20 mouse cellular contexts compared by ENCODE assay signal in genomic region chr3:131628265-131628664, GRCm38 (mm10).
A peak's percentile ranks its signal among the peaks of the same experiment; 100 is the strongest.
DNase-seq lines count a peak whose midpoint lies in the region; ATAC-seq and TF ChIP-seq lines count a peak whose summit lies in the region.
"Had no signal": no experiment of that assay in that cellular context is flagged by ENCODE, and none has a peak within 500 bp of the region (broad histone marks: within the 10 kb centered on the region; RNA-seq: fewer than 3 reads in every experiment).

No protein-coding gene starts in this region.

- H3K4me1 ChIP-seq in heart, embryonic 12.5 days (replicated peaks) = no peaks in the 10 kb centered on the region
- 0 out of 2 replicates have a peak, but pooled peaks cover 2% of the 10 kb centered on the region for H3K4me1 ChIP-seq in stomach, embryonic 14.5 days (ENCODE audit: control insufficient read depth, insufficient read depth, low read length)
- no peaks in the 10 kb centered on the region for H3K4me1 ChIP-seq in stomach, postnatal 0 days (replicated peaks; ENCODE audit: control insufficient read depth, insufficient read depth)
- H3K4me1 ChIP-seq: embryonic facial prominence, embryonic 13.5 days; embryonic facial prominence, embryonic 15.5 days; forebrain, embryonic 10.5 days; forebrain, embryonic 12.5 days had no signal

- H3K27ac ChIP-seq in heart, embryonic 12.5 days (ENCODE audit: poor library complexity, severe bottlenecking) = no peak overlapping the region
- 0 out of 2 replicates have a peak overlapping the region, but pooled peaks have one; percentile 27 for H3K27ac ChIP-seq in stomach, embryonic 14.5 days (ENCODE audit: low read length)
- no peak overlapping the region for H3K27ac ChIP-seq in stomach, postnatal 0 days (replicated peaks)
- H3K27ac ChIP-seq: embryonic facial prominence, embryonic 13.5 days; embryonic facial prominence, embryonic 15.5 days; forebrain, embryonic 10.5 days; forebrain, embryonic 12.5 days had no signal

- TF ChIP-seq EP300 in stomach, postnatal 0 days (optimal IDR thresholded peaks at IDR 0.05) = no peak

- H3K9me3 ChIP-seq in heart, embryonic 12.5 days (replicated peaks) = no peaks in the 10 kb centered on the region
- H3K9me3 ChIP-seq in stomach, embryonic 14.5 days (ENCODE audit: control insufficient read depth, low read depth, low read length) = no peaks in the 10 kb centered on the region
- H3K9me3 ChIP-seq in stomach, postnatal 0 days (ENCODE audit: control insufficient read depth, low read length) = no peaks in the 10 kb centered on the region
- H3K9me3 ChIP-seq: embryonic facial prominence, embryonic 13.5 days; embryonic facial prominence, embryonic 15.5 days; forebrain, embryonic 10.5 days; forebrain, embryonic 12.5 days had no signal

- no peak overlapping the region for H3K4me2 ChIP-seq in heart, embryonic 12.5 days
- H3K4me2 ChIP-seq in stomach, embryonic 14.5 days (replicated peaks; ENCODE audit: low read depth, low read length) = no peak overlapping the region
- no peak overlapping the region for H3K4me2 ChIP-seq in stomach, postnatal 0 days (replicated peaks; ENCODE audit: low read depth)
- H3K4me2 ChIP-seq: embryonic facial prominence, embryonic 13.5 days; embryonic facial prominence, embryonic 15.5 days; forebrain, embryonic 12.5 days had no signal

- no peaks in the 10 kb centered on the region for H3K27me3 ChIP-seq in heart, embryonic 12.5 days (replicated peaks)
- H3K27me3 ChIP-seq in stomach, embryonic 14.5 days (ENCODE audit: control insufficient read depth, insufficient read depth, low read length) = no peaks in the 10 kb centered on the region
- H3K27me3 ChIP-seq in stomach, postnatal 0 days (ENCODE audit: control insufficient read depth, insufficient read depth, low read length) = no peaks in the 10 kb centered on the region
- H3K27me3 ChIP-seq: embryonic facial prominence, embryonic 13.5 days; embryonic facial prominence, embryonic 15.5 days; forebrain, embryonic 12.5 days had no signal

- peaks cover 22% of the 10 kb centered on the region for H3K36me3 ChIP-seq in heart, embryonic 12.5 days
- peaks cover 12% of the 10 kb centered on the region; the same call in 1 of the 2 replicates for H3K36me3 ChIP-seq in stomach, embryonic 14.5 days (ENCODE audit: control insufficient read depth, insufficient read depth, low read length)
- no peaks in the 10 kb centered on the region; the same call in 1 of the 2 replicates for H3K36me3 ChIP-seq in stomach, postnatal 0 days (ENCODE audit: control insufficient read depth, insufficient read depth, low read length)

- H3K9ac ChIP-seq in heart, embryonic 12.5 days = no peak overlapping the region
- H3K9ac ChIP-seq in stomach, embryonic 14.5 days (replicated peaks; ENCODE audit: low read depth, low read length) = no peak overlapping the region
- no peak overlapping the region for H3K9ac ChIP-seq in stomach, postnatal 0 days (ENCODE audit: low read length)
- H3K9ac ChIP-seq: embryonic facial prominence, embryonic 13.5 days; embryonic facial prominence, embryonic 15.5 days; forebrain, embryonic 12.5 days had no signal

- TF ChIP-seq CTCF in stomach, postnatal 0 days (IDR thresholded peaks at IDR 0.05; ENCODE audit: low read depth) = no peak

- H3K4me3 ChIP-seq in heart, embryonic 12.5 days = no peak overlapping the region
- no peak overlapping the region for H3K4me3 ChIP-seq in stomach, embryonic 14.5 days (ENCODE audit: low read depth, low read length)
- H3K4me3 ChIP-seq in stomach, postnatal 0 days (ENCODE audit: low read depth, low read length) = no peak overlapping the region
- H3K4me3 ChIP-seq: embryonic facial prominence, embryonic 13.5 days; embryonic facial prominence, embryonic 15.5 days; erythroblast, embryonic 14.5 days; forebrain, embryonic 10.5 days; forebrain, embryonic 12.5 days had no signal

- DNase-seq in heart, adult 11 months = peak; percentile 64
- no peak for DNase-seq in stomach, postnatal 0 days (ENCODE audit: low spot score)
- peak; percentile 59 for DNase-seq in NIH3T3 (ENCODE audit: low read depth)
- DNase-seq in lung, postnatal 25 days (ENCODE audit: low spot score) = no peak
- DNase-seq: cerebellum, adult 11 months; cerebellum, adult 18-20 months; cerebellum, adult 8-10 months; cerebellum, adult 9-11 months; cerebellum, postnatal 14 days; cerebellum, postnatal 36 days; embryo, embryonic 11 days had no signal

- no peak for ATAC-seq in heart, embryonic 12.5 days (ENCODE audit: insufficient number of reproducible peaks, low FRiP score)
- no peak for ATAC-seq in stomach, embryonic 14.5 days (ENCODE audit: insufficient number of reproducible peaks, insufficient read depth, low FRiP score, low read depth)
- no peak for ATAC-seq in stomach, postnatal 0 days (ENCODE audit: low FRiP score, low TSS enrichment)
- ATAC-seq: forebrain, embryonic 14.5 days; forebrain, embryonic 16.5 days had no signal

- 85% methylated on average over 5 of the region's 5 CpGs for WGBS in heart, embryonic 12.5 days
- WGBS in stomach, embryonic 14.5 days = 62% methylated on average over 5 of the region's 5 CpGs
- WGBS in stomach, postnatal 0 days = 40% methylated on average over 5 of the region's 5 CpGs

Comparison
In these comparisons a context has a peak if more than half of its experiments do, and no peak if none do; other contexts are left out.
1. DNase-seq: peak in heart, adult 11 months (single experiment) and NIH3T3 (single experiment); none in stomach, postnatal 0 days (single experiment) and lung, postnatal 25 days (single experiment).